Mouse (Mus musculus) lung, adult 2 months (tissue): ENCODE results near the gene Rasl2-9.

Experiments
- CTCF ChIP-seq: fragments of 200-500 bp; IDR thresholded peaks from 2 replicates; pipeline ENCODE4 v1.5.1; 2011; ENCODE audit warnings: mild to moderate bottlenecking, low read length, control low read depth; ENCODE audit not compliant: insufficient read depth
- POLR2A ChIP-seq: fragments of 200-500 bp; IDR thresholded peaks from 2 replicates; pipeline ENCODE4 v1.6.1; 2011; ENCODE audit warnings: low read depth, mild to moderate bottlenecking, control low read depth, low read length, borderline replicate concordance; ENCODE audit errors: extremely low read depth

GRCm38 (mm10) chr7:5112701-5113100 lies 13.0 kb downstream of the Rasl2-9 start:
- TF ChIP-seq CTCF (no peak), POLR2A (no peak)
